Mouse (Mus musculus) heart, embryonic 10.5 days (tissue): Measurements from ENCODE around the gene Zfp341. TPM values are rescaled to one million over a fixed set of nuclear protein-coding genes. Genes with fewer than 3 reads are reported as not detected.

Source experiments
- DNase-seq: peaks from one replicate; pipeline ENCODE4 v3.0.0-alpha.2; 2017; ENCODE audit warnings: low spot score
- H3K27ac ChIP-seq: fragments of 300-500 bp; sonication (generic); 2 replicates; pipeline ENCODE4 v1.5.1; 2016; ENCODE audit warnings: mild to moderate bottlenecking
- H3K27me3 ChIP-seq: fragments of 300-500 bp; sonication (generic); 2 replicates; pipeline ENCODE4 v1.6.1; 2016; ENCODE audit warnings: mild to moderate bottlenecking; ENCODE audit not compliant: poor library complexity, insufficient read depth, severe bottlenecking
- H3K36me3 ChIP-seq: fragments of 300-500 bp; sonication (generic); 2 replicates; pipeline ENCODE4 v1.6.1; 2016; ENCODE audit warnings: mild to moderate bottlenecking, moderate library complexity
- H3K4me1 ChIP-seq: fragments of 300-500 bp; sonication (generic); 2 replicates; pipeline ENCODE4 v1.6.1; 2016; ENCODE audit warnings: mild to moderate bottlenecking
- H3K4me3 ChIP-seq: fragments of 300-500 bp; sonication (generic); 2 replicates; pipeline ENCODE4 v1.5.1; 2016; ENCODE audit warnings: mild to moderate bottlenecking, moderate library complexity
- H3K9me3 ChIP-seq: fragments of 300-500 bp; sonication (generic); 2 replicates; pipeline ENCODE4 v1.6.1; 2016; ENCODE audit warnings: mild to moderate bottlenecking, moderate library complexity
- WGBS: fragments of 180-500 bp; shearing (Covaris S2); methylation state at CpG from one replicate; pipeline ENCODE4 v1.1.7; 2016; 5-methylcytosine and 5-hydroxymethylcytosine counted together
- polyA plus RNA-seq: library from polyadenylated mRNA; unstranded; fragments of >200 nt; fragmentation: Nextera tagmentation; extraction: Ambion mirVana; gene quantifications from 2 replicates; pipeline ENCODE4 v1.2.1, GENCODE M21; 2016

The Zfp341 gene
- polyA plus RNA-seq, 1 experiment from 2014 or later, result 0.95 TPM

DNA sequence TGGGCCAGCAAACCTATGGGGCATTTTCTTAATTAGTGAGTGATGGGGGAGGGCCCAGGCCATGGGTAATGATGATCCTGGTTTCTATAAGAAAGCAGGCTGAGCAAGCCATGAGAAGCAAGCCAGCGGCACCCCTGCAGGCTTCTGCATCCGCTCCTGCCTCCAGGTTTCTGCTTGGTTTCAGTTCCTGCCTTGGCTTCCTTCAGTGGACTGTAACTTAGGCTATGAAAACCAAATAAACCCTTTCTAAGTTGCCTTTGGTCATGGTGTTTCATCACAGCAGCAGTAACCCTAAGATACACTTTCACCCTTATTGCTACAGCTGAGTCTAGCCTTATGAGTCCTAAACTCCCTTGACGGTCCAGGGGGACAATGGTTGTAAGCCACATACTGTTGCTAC, 15.7 kb upstream of the Zfp341 start:
- Histone ChIP-seq H3K4me3 (no peak overlapping the region), H3K27me3 (no peaks in the 10 kb centered on the region), H3K4me1 (0 out of 2 replicates have a peak, but pooled peaks cover under 1% of the 10 kb centered on the region), H3K9me3 (no peaks in the 10 kb centered on the region), H3K27ac (no peak overlapping the region), H3K36me3 (peaks cover 8% of the 10 kb centered on the region; the same call in 1 of the 2 replicates)
- no peak for DNase-seq
- WGBS, result 83% methylated on average over 3 of the region's 3 CpGs

DNA sequence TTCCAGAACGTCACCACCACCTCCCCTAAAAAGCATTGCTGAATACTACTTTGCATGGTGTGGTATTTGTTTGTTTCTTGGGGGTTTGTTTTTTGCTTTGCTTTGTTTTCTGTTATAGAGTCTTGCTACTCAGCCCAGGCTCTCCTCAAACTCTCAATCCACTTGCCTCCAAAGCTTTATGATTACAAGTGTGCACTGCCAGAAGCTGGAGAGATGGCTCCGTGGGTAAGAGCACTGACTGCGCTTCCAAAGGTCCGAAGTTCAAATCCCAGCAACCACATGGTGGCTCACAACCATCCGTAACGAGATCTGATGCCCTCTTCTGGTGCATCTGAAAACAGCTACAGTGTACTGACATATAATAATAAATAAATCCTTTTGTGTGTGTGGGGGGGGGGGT, 12.5 kb upstream of the Zfp341 start:
- WGBS, result 69% methylated on average over 6 of the region's 6 CpGs
- DNase-seq, result no peak
- no peaks in the 10 kb centered on the region for H3K9me3 ChIP-seq
- H3K4me1 ChIP-seq, result peaks cover 14% of the 10 kb centered on the region
- H3K4me3 ChIP-seq, result no peak overlapping the region
- H3K27ac ChIP-seq, result no peak overlapping the region
- no peaks in the 10 kb centered on the region for H3K36me3 ChIP-seq
- H3K27me3 ChIP-seq, result no peaks in the 10 kb centered on the region

- H3K27ac ChIP-seq, result no peak overlapping the region
- no peaks in the 10 kb centered on the region for H3K36me3 ChIP-seq
- DNase-seq, result no peak
- H3K27me3 ChIP-seq, result no peaks in the 10 kb centered on the region
- H3K9me3 ChIP-seq, result no peaks in the 10 kb centered on the region
- no peak overlapping the region for H3K4me3 ChIP-seq
- WGBS, result 68% methylated on average over 3 of the region's 3 CpGs
- H3K4me1 ChIP-seq, result peaks cover 14% of the 10 kb centered on the region
These were observed 11.8 kb upstream of the Zfp341 start for GRCm38 (mm10) chr2:154601324-154601723.

- Histone ChIP-seq H3K36me3 (no peaks in the 10 kb centered on the region), H3K9me3 (no peaks in the 10 kb centered on the region), H3K27me3 (peaks cover 6% of the 10 kb centered on the region; the same call in 1 of the 2 replicates), H3K4me1 (peaks cover 14% of the 10 kb centered on the region), H3K27ac (peak overlapping the region; percentile 92), H3K4me3 (peak overlapping the region; percentile 79)
- 16% methylated on average over 22 of the region's 22 CpGs for WGBS
- DNase-seq, result no peak
These were observed 10.0 kb upstream of the Zfp341 start for GRCm38 (mm10) chr2:154603007-154603637.

DNA sequence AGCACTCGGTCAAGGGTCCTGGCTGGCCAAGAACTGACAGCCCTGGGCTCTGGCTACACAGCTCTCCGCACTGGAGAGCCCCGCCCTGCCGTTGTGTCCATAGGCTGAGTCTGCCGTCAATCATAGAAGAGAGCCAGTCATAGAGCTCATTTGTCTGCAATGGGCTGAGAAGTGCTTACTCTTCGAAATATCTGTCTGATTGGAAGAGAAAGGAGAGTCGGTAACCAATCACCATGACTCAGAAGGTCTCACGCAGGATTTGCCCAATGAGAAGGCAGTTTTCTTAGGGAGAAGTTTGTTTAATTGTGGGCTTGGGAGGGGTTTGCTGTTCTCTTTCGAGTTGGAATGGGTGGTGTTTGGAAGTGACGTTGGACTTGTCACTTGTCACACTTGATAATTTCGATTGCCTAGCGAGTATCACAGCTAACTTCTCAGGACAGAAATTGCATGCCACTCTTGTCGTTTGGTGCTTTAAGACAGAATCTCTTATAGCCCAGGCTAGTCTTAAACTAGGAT, 9.4 kb upstream of the Zfp341 start, which contains the start of gene Pxmp4:
Pxmp4 (minus strand) TSS at position 71 of the 516 bp plus-strand sequence.
- under 1% methylated on average over 13 of the region's 13 CpGs for WGBS
- Histone ChIP-seq H3K4me3 (peak within 1 kb of the TSS; percentile 79), H3K36me3 (no peaks in the 10 kb centered on the region), H3K27ac (peak within 1 kb of the TSS; percentile 92), H3K4me1 (peaks cover 14% of the 10 kb centered on the region), H3K9me3 (no peaks in the 10 kb centered on the region), H3K27me3 (peaks cover 12% of the 10 kb centered on the region; the same call in 1 of the 2 replicates)
- DNase-seq, result peak; percentile 99

DNA sequence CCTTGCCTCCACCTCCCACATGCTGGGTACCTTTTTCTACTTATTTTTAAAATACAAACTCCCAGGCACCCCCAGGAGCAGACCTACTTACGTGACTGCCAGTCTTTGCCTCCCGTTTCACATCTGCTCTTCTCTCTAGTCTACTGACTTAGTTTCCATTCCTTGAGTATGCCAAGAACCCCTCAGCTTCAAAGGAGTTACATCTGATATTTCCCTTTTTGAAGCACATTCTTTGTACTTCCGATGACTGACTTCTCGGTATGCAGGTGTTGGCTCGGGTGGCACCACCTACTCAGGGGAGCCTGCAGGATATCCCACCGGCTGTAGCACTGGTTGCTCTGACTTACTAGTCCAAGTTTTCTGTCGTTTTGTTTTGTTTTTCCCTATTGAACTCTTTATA, 8.9 kb upstream of the Zfp341 start:
- WGBS, result 36% methylated on average over 7 of the region's 7 CpGs
- H3K36me3 ChIP-seq, result no peaks in the 10 kb centered on the region
- no peaks in the 10 kb centered on the region for H3K9me3 ChIP-seq
- H3K4me3 ChIP-seq, result peak overlapping the region; percentile 79
- H3K27ac ChIP-seq, result peak overlapping the region; percentile 92
- peaks cover 13% of the 10 kb centered on the region; the same call in 1 of the 2 replicates for H3K27me3 ChIP-seq
- peaks cover 14% of the 10 kb centered on the region for H3K4me1 ChIP-seq
- DNase-seq, result no peak

GRCm38 (mm10) chr2:154606965-154607364, 6.1 kb upstream of the Zfp341 start:
- Histone ChIP-seq H3K27ac (no peak overlapping the region), H3K4me1 (peaks cover 14% of the 10 kb centered on the region), H3K9me3 (no peaks in the 10 kb centered on the region), H3K36me3 (no peaks in the 10 kb centered on the region), H3K27me3 (peaks cover 13% of the 10 kb centered on the region; the same call in 1 of the 2 replicates), H3K4me3 (no peak overlapping the region)
- WGBS, result 75% methylated on average over 1 of the region's 1 CpGs
- no peak for DNase-seq

DNA sequence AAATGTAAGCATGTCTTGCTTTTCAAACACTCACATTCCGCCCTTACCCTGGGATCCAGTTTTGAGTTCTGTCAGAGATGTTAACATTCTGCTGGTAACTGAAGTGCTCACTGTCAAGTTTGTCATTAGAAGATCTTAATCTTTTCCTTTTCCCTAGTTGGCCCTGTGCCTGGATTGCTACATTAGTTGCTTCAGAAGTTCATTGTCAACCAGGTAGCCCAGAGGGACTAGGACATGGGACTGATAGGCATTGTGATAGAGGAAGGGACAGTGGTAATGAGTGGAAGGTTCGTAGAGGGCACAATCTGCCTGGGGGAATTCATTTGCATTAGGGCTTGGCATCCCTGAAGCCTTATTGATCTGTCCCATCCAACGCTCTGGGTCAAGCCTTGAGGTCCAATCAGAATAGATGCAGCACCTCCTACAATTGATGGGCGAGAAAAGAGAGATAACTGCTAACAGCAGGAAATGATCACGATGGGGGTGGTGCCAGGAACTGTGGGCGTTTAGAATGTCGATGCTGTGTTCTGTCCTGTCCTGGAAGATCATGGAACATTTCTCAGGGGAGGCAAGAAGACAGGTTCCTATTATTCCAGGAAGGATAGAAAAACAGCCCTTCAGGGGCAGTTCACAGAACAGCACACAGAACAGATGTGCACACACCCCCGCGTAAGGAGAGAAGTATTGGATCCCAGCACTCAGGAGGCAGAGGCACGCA, 3.9 kb upstream of the Zfp341 start:
- 52% methylated on average over 10 of the region's 10 CpGs for WGBS
- no peak overlapping the region for H3K27ac ChIP-seq

DNA sequence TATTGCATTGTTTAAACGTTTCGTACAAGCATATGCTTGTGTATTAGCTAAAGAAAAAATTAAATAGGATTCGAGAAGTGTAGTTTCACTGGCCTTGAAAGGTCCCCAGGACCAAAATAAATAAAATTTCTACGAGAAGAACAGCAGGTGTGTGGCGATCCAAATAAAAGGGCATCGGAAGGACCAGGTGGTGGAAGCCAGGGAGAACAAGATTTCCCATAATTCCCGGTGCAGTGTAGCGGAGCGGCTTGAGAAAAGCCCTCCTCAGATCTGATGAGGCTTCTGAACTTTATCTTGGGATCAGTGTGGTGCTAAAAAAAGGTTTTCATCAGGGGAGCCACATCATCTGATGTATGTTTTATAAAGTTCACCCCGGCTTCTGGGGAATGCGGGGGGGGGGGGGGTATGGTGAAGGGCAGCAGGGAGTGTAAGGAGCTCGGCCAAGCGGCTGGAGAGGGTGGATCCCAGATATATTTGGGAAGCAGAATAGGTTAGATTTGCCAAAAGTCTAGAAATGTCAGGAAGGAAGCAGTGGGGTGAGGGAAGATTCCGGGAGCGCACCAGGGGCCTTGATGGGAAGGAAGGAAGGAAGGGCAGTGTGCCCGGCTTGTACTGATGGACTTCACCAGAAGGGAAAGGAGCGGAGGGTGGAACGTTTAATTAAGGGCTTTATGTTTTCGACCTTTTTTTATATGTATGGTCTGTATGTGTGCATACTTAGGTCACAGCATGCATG, 1.9 kb downstream of the Zfp341 start:
- peak overlapping the region; percentile 93; the same call in 1 of the 2 replicates for H3K27ac ChIP-seq
- WGBS, result 62% methylated on average over 19 of the region's 19 CpGs
- H3K9me3 ChIP-seq, result no peaks in the 10 kb centered on the region
- no peaks in the 10 kb centered on the region for H3K27me3 ChIP-seq
- peak overlapping the region; percentile 27; the same call in 1 of the 2 replicates for H3K4me3 ChIP-seq
- DNase-seq, result no peak
- H3K36me3 ChIP-seq, result peaks cover 2% of the 10 kb centered on the region; the same call in 1 of the 2 replicates
- H3K4me1 ChIP-seq, result peaks cover 22% of the 10 kb centered on the region

More for the DNA sequence above, 3.9 kb upstream of the Zfp341 start:
- no peak overlapping the region for H3K4me3 ChIP-seq
- H3K36me3 ChIP-seq, result no peaks in the 10 kb centered on the region
- no peak for DNase-seq
- peaks cover 13% of the 10 kb centered on the region; the same call in 1 of the 2 replicates for H3K27me3 ChIP-seq
- peaks cover 13% of the 10 kb centered on the region; the same call in 1 of the 2 replicates for H3K4me1 ChIP-seq
- no peaks in the 10 kb centered on the region for H3K9me3 ChIP-seq

DNA sequence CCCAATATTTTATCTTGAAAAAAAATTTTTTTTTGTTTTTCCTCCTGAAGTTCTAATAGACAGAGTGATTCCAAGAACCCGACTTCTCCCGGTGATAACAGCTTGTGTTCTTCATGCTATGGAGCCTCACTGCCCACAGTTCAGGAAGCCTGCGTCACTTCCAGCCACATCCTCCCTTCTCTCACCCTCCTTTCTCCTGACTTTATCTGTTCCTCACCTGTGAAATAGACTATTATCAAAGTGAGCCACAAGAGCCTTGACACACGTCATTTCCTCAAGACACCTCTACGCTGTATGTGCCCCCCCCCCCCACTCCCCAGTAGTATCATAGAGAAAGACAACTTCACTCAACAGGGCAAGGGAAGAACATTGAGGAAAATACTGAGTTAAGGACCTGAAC, 2.6 kb downstream of the Zfp341 start:
- H3K36me3 ChIP-seq, result peaks cover 2% of the 10 kb centered on the region; the same call in 1 of the 2 replicates
- H3K27ac ChIP-seq, result no peak overlapping the region
- H3K27me3 ChIP-seq, result no peaks in the 10 kb centered on the region
- H3K4me1 ChIP-seq, result peaks cover 22% of the 10 kb centered on the region
- no peaks in the 10 kb centered on the region for H3K9me3 ChIP-seq
- WGBS, result 81% methylated on average over 5 of the region's 5 CpGs
- no peak overlapping the region for H3K4me3 ChIP-seq
- no peak for DNase-seq

- Histone ChIP-seq H3K27me3 (no peaks in the 10 kb centered on the region), H3K36me3 (peaks cover 5% of the 10 kb centered on the region; the same call in 1 of the 2 replicates), H3K27ac (no peak overlapping the region), H3K9me3 (no peaks in the 10 kb centered on the region), H3K4me1 (peaks cover 25% of the 10 kb centered on the region), H3K4me3 (no peak overlapping the region)
- 92% methylated on average over 3 of the region's 3 CpGs for WGBS
- DNase-seq, result no peak
These were observed 4.0 kb downstream of the Zfp341 start for GRCm38 (mm10) chr2:154617061-154617460.

- H3K4me3 ChIP-seq, result no peak overlapping the region
- no peaks in the 10 kb centered on the region for H3K9me3 ChIP-seq
- peaks cover 33% of the 10 kb centered on the region; the same call in 1 of the 2 replicates for H3K36me3 ChIP-seq
- no peaks in the 10 kb centered on the region for H3K27me3 ChIP-seq
- DNase-seq, result no peak
- H3K4me1 ChIP-seq, result peaks cover 3% of the 10 kb centered on the region; the same call in 1 of the 2 replicates
- H3K27ac ChIP-seq, result no peak overlapping the region
- WGBS, result 60% methylated on average over 5 of the region's 5 CpGs
These were observed 8.6 kb downstream of the Zfp341 start for GRCm38 (mm10) chr2:154621684-154622083.
